In genomic region chr4:118179467-118180300, GRCm38 (mm10) we compare ENCODE assay signal across 8 mouse cellular contexts. TPM values are rescaled to one million over a fixed set of nuclear protein-coding genes. Genes with fewer than 3 reads are reported as not detected.
DNase-seq lines count a peak whose midpoint lies in the region; ATAC-seq lines count a peak whose summit lies in the region.

Gene Kdm4a, minus strand, starts transcription at chr4:118180043.

- no peaks in the 10 kb centered on the region for H3K27me3 ChIP-seq in hindbrain, embryonic 16.5 days (replicated peaks; ENCODE audit: control insufficient read depth, insufficient read depth, low read length)

- no peaks in the 10 kb centered on the region for H3K9me3 ChIP-seq in hindbrain, embryonic 16.5 days (ENCODE audit: control insufficient read depth, low read length)

- peak within 1 kb of the TSS; percentile 85 for H3K4me2 ChIP-seq in hindbrain, embryonic 16.5 days (ENCODE audit: low read length)

- peak within 1 kb of the TSS; percentile 83 for H3K4me3 ChIP-seq in hindbrain, embryonic 16.5 days (ENCODE audit: low read length)
- H3K4me3 ChIP-seq in macrophage (ENCODE audit: inconsistent target): peak within 1 kb of the TSS; percentile 86

- peak; percentile 100 for ATAC-seq in hindbrain, embryonic 16.5 days

- peak within 1 kb of the TSS; percentile 99 for H3K27ac ChIP-seq in hindbrain, embryonic 16.5 days (ENCODE audit: low read depth, low read length)
- H3K27ac ChIP-seq in macrophage: peak within 1 kb of the TSS; percentile 96

- peaks cover 23% of the 10 kb centered on the region for H3K79me2 ChIP-seq in macrophage (ENCODE audit: inconsistent target)

- DNase-seq in WW6 (ENCODE audit: low read depth, low spot score): peak; percentile 93
- peak; percentile 79 to 85 for DNase-seq in cerebellum, postnatal 4 days (ENCODE audit: low spot score in 2 of 2)
- DNase-seq in gastrocnemius, adult 18-20 months (ENCODE audit: low spot score): peak; percentile 95
- DNase-seq in left cerebral cortex, adult 18-20 months (ENCODE audit: low spot score in 2 of 2): peak; percentile 85 to 93
- DNase-seq in right cerebral cortex, adult 18-20 months: peak; percentile 96
- peak; percentile 58 for DNase-seq in urinary bladder, postnatal 10 days (ENCODE audit: low spot score)

- peaks cover 20% of the 10 kb centered on the region for H3K36me3 ChIP-seq in hindbrain, embryonic 16.5 days (ENCODE audit: control insufficient read depth, insufficient read depth, low read length)
- H3K36me3 ChIP-seq in macrophage (ENCODE audit: inconsistent target): peaks cover 24% of the 10 kb centered on the region

- peaks cover 13% of the 10 kb centered on the region for H3K4me1 ChIP-seq in hindbrain, embryonic 16.5 days (ENCODE audit: control insufficient read depth, insufficient read depth, low read depth, low read length)

- peak within 1 kb of the TSS; percentile 82 for H3K9ac ChIP-seq in hindbrain, embryonic 16.5 days (ENCODE audit: low read depth, low read length)

- under 1% methylated on average over 38 of the region's 38 CpGs for WGBS in hindbrain, embryonic 16.5 days
- WGBS in macrophage (ENCODE audit: missing documents): under 1% methylated on average over 37 of the region's 38 CpGs

RNA-seq across cellular contexts. Expression of gene Kdm4a, which starts in this region (rescaled TPM):
- total RNA-seq in gastrocnemius, adult 18-20 months (2021): 10 to 100 TPM; 18.0 to 18.8 TPM
- polyA plus RNA-seq in hindbrain, embryonic 16.5 days (2015; fragmentation: Nextera tagmentation; extraction: Ambion mirVana): 38.5 and 38.6 TPM in 2 replicates
- total RNA-seq in left cerebral cortex, adult 18-20 months (2021): 10 to 100 TPM; 36.2 to 38.2 TPM
- total RNA-seq in macrophage (2018; cell fraction: chromatin; rRNA removed): 100 to 1,000 TPM in 24 of 26 experiments, 10 to 100 TPM in 2; 84.4 to 248 (median 147) TPM
- 10 to 100 TPM; 21.2 to 53.3 (median 34.1) TPM for total RNA-seq in macrophage (2018; cell fraction: cytosol; rRNA removed)
- total RNA-seq in macrophage (2018; cell fraction: nucleus; rRNA removed): 100 to 1,000 TPM in 7 of 26 experiments, 10 to 100 TPM in 19; 67.4 to 128 (median 85.3) TPM
- 21.9 to 31.1 TPM (median 25.1 TPM) in 3 replicates for polyA plus RNA-seq in macrophage (2018)

Comparison
In these comparisons a context has a peak if more than half of its experiments do, and no peak if none do; other contexts are left out.
1. Peak in every context shown above with its lines: DNase-seq, ATAC-seq, H3K4me3 ChIP-seq and H3K27ac ChIP-seq.